Mouse (Mus musculus) bone marrow macrophage, adult 2 months (primary cell): ENCODE data around the gene Tchh.

Source experiments
- CTCF ChIP-seq: IDR thresholded peaks from 2 replicates; pipeline ENCODE4 v1.5.1; 2012; ENCODE audit warnings: low read depth, mild to moderate bottlenecking, low read length, moderate library complexity
- POLR2A ChIP-seq: IDR thresholded peaks from 2 replicates; pipeline ENCODE4 v1.6.1; 2012; ENCODE audit warnings: mild to moderate bottlenecking, low read depth, low read length, borderline replicate concordance

DNA sequence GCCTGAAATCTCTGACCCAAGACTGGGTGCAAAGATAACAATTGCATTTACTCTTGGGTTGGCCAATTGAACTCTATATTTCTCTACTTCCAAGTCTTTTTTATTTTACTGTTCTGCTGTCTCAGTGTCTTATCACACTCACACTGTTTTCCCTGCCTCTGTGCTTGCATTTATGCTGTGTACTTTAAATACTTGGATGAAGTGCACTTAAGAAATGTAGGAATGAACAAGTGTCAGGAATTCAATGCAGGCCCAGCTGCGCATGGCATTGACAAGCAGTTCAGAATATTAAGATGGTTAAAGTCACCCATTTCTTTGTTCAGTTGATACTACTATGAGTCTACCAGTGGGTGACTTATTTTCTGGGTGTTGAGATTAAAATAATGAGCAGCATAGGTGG lies 37.9 kb downstream of the Tchh start:
- TF ChIP-seq CTCF (no peak), POLR2A (no peak)
